Mouse (Mus musculus) limb, embryonic 14.5 days (tissue): ENCODE measurements at regions not wholly inside any gene's neighbourhood (a gene's known extent, or its start where the extent isn't known, plus 50 kb on each side); places are given as distances from the start of the nearest gene placed in this dataset.

Source experiments
- ATAC-seq: fragments of 200-750 bp; cut with Nextera tagmentation; 2 replicates; pipeline ENCODE4 v1.8.0; 2017; ENCODE audit warnings: low read depth, moderate number of reproducible peaks, moderate TSS enrichment; ENCODE audit not compliant: low FRiP score
- DNase-seq: peaks from one replicate; pipeline ENCODE4 v3.0.0-alpha.2; 2015; ENCODE audit warnings: low spot score
- H3K27ac ChIP-seq: fragments of 300-500 bp; sonication (generic); replicated peaks from 2 replicates; pipeline ENCODE4 v1.5.1; 2014; ENCODE audit warnings: low read depth, mild to moderate bottlenecking, low read length, moderate library complexity, mixed read lengths
- H3K27me3 ChIP-seq: fragments of 300-500 bp; sonication (generic); 2 replicates; pipeline ENCODE4 v1.6.1; 2014; ENCODE audit warnings: low read length, mixed read lengths; ENCODE audit not compliant: control insufficient read depth, insufficient read depth
- H3K36me3 ChIP-seq: fragments of 300-500 bp; sonication (generic); 2 replicates; pipeline ENCODE4 v1.6.1; 2014; ENCODE audit warnings: mild to moderate bottlenecking, low read length, moderate library complexity, mixed read lengths; ENCODE audit not compliant: control insufficient read depth, insufficient read depth
- H3K4me1 ChIP-seq: fragments of 300-500 bp; sonication (generic); 2 replicates; pipeline ENCODE4 v1.6.1; 2014; ENCODE audit warnings: antibody characterized with exemption, low read length, mixed read lengths; ENCODE audit not compliant: control insufficient read depth, insufficient read depth
- H3K4me2 ChIP-seq: fragments of 300-500 bp; sonication (generic); replicated peaks from 2 replicates; pipeline ENCODE4 v1.6.1; 2014; ENCODE audit warnings: low read depth, mild to moderate bottlenecking, low read length, moderate library complexity; ENCODE audit not compliant: severe bottlenecking
- H3K4me3 ChIP-seq: fragments of 300-500 bp; sonication (generic); replicated peaks from 2 replicates; pipeline ENCODE4 v1.5.1; 2014; ENCODE audit warnings: low read length
- H3K9ac ChIP-seq: fragments of 300-500 bp; sonication (generic); 2 replicates; pipeline ENCODE4 v1.6.1; 2014; ENCODE audit warnings: mild to moderate bottlenecking, low read depth, low read length, moderate library complexity; ENCODE audit not compliant: severe bottlenecking
- H3K9me3 ChIP-seq: fragments of 300-500 bp; sonication (generic); 2 replicates; pipeline ENCODE4 v1.6.1; 2016; ENCODE audit warnings: low read length; ENCODE audit not compliant: control insufficient read depth
- POLR2A ChIP-seq: fragments of 200-500 bp; IDR thresholded peaks from 2 replicates; pipeline ENCODE4 v1.8.0; 2012; ENCODE audit warnings: inconsistent platforms, mild to moderate bottlenecking, moderate library complexity, borderline replicate concordance; ENCODE audit not compliant: insufficient read depth, insufficient read length; ENCODE audit errors: extremely low read depth
- WGBS: fragments of 180-500 bp; shearing (Covaris S2); extraction: QIAGEN DNeasy Blood & Tissue Kit; methylation state at CpG from one replicate; pipeline ENCODE4 v1.1.7; 2014; 5-methylcytosine and 5-hydroxymethylcytosine counted together

GRCm38 (mm10) chr6:143618558-143618957 is 451.5 kb downstream of the Etnk1 start:
- H3K27ac ChIP-seq = 0 out of 2 replicates have a peak overlapping the region, but pooled peaks have one; percentile 52

DNA sequence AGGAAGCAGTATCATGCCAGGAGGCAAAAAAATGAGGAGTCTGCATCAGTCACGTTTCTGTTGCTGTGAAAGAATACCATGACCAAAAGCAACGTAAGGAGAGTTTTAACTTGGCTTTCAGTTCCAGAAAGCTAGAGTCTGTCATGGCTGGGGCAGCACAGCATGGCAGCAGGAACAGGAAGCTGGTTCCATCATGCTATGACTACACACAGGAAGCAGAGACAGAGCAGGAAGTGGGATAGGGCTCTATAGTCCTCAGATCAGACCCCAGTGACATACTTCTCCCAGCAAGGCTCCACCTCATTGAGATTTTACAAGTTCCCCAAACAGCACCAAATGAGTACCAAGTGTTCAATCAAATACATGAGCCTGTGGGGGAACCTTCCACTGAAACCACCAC is 453.6 kb downstream of the Etnk1 start:
- no peak for TF ChIP-seq POLR2A
- H3K4me2 ChIP-seq = no peak overlapping the region
- no peak overlapping the region for H3K27ac ChIP-seq
- no peaks in the 10 kb centered on the region for H3K9me3 ChIP-seq
- ATAC-seq (no peak), DNase-seq (no peak)
- H3K9ac ChIP-seq = no peak overlapping the region
- no peak overlapping the region for H3K4me3 ChIP-seq
- no peaks in the 10 kb centered on the region for H3K27me3 ChIP-seq
- H3K36me3 ChIP-seq = no peaks in the 10 kb centered on the region
- peaks cover 13% of the 10 kb centered on the region for H3K4me1 ChIP-seq
- 71% methylated on average over 2 of the region's 2 CpGs for WGBS

More at GRCm38 (mm10) chr6:143618558-143618957, 451.5 kb downstream of the Etnk1 start:
- H3K4me1 ChIP-seq = peaks cover 19% of the 10 kb centered on the region
- ATAC-seq = no peak
- H3K36me3 ChIP-seq = no peaks in the 10 kb centered on the region
- DNase-seq = no peak
- WGBS = 24% methylated on average over 10 of the region's 10 CpGs
- no peaks in the 10 kb centered on the region for H3K27me3 ChIP-seq
- H3K4me3 ChIP-seq = no peak overlapping the region
- H3K9ac ChIP-seq = no peak overlapping the region
- H3K4me2 ChIP-seq = no peak overlapping the region
- TF ChIP-seq POLR2A = no peak
- H3K9me3 ChIP-seq = no peaks in the 10 kb centered on the region

DNA sequence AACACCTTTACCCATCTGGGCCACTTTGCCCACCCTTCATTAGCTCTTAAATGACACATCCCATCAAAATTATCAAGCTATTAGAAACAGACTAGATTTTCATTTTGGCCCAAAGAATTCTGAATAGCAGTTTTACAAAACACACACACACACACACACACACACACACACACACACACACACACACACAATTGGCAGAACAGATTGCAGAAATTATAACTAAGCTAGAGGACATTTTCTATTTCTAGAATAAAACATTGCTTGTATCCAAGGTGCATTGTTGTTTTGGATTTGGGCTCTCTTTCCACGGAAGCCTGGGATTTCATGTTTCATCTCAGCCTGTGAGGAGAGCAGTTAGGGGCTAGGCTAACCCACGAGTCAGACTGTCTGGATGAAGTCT is 455.1 kb downstream of the Etnk1 start:
- ATAC-seq (no peak), DNase-seq (no peak)
- H3K9me3 ChIP-seq = no peaks in the 10 kb centered on the region
- H3K36me3 ChIP-seq = no peaks in the 10 kb centered on the region
- 72% methylated on average over 2 of the region's 2 CpGs for WGBS
- H3K4me1 ChIP-seq = peaks cover 13% of the 10 kb centered on the region
- TF ChIP-seq POLR2A = no peak
- no peak overlapping the region for H3K4me2 ChIP-seq
- no peak overlapping the region for H3K4me3 ChIP-seq
- no peaks in the 10 kb centered on the region for H3K27me3 ChIP-seq
- H3K9ac ChIP-seq = no peak overlapping the region
- H3K27ac ChIP-seq = no peak overlapping the region

DNA sequence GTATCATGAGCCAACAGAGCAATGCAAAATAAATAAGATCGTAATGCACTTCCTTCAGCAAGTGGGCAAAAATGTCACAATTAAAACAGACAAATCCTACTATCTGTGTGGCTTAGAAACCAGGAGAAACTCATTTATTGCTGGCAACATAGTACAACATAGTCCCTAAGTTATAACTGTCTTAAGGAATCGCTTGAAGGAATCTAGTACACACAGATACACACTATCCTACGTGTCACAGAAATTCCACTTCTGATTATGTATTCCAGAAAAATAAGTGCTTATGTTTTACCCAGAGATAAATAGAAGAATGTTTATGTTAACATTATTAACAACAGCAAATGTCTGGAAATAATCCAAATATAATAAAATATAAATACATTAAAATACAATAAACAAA is 457.9 kb downstream of the Etnk1 start:
- DNase-seq = no peak
- H3K4me2 ChIP-seq = no peak overlapping the region
- H3K9ac ChIP-seq = no peak overlapping the region
- H3K27me3 ChIP-seq = no peaks in the 10 kb centered on the region
- H3K27ac ChIP-seq = no peak overlapping the region
- H3K4me3 ChIP-seq = no peak overlapping the region
- no peak for TF ChIP-seq POLR2A
- no peaks in the 10 kb centered on the region for H3K9me3 ChIP-seq
- no peak for ATAC-seq
- no peaks in the 10 kb centered on the region for H3K4me1 ChIP-seq
- WGBS = 93% methylated on average over 3 of the region's 3 CpGs
- no peaks in the 10 kb centered on the region for H3K36me3 ChIP-seq

GRCm38 (mm10) chr6:143631581-143631980 is 464.6 kb downstream of the Etnk1 start:
- H3K36me3 ChIP-seq = no peaks in the 10 kb centered on the region
- ATAC-seq = no peak
- H3K27me3 ChIP-seq = no peaks in the 10 kb centered on the region
- DNase-seq = no peak
- H3K9ac ChIP-seq = no peak overlapping the region
- H3K9me3 ChIP-seq = no peaks in the 10 kb centered on the region
- 40% methylated on average over 7 of the region's 7 CpGs for WGBS
- 0 out of 2 replicates have a peak, but pooled peaks cover 3% of the 10 kb centered on the region for H3K4me1 ChIP-seq
- no peak overlapping the region for H3K27ac ChIP-seq
- no peak overlapping the region for H3K4me2 ChIP-seq
- TF ChIP-seq POLR2A = no peak
- H3K4me3 ChIP-seq = no peak overlapping the region

DNA sequence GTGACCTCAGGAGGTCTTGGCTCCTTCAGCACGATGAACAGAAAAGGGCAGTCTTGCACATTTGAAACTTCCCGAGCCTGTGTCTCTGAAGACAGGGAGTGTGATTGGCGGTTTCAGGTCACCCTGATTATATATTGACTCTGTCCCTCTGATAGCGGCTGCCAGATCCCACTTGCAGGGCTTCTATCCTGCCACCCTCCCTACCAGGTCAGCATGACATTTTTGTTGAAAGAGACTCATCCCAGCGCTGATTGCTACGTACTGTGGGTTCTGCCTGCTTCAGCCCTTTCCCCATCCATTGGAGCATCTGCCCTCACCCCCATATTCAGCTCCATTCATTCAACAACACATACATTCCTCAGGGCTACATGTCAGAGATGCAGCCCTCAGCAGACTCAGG is 466.7 kb downstream of the Etnk1 start:
- no peak overlapping the region for H3K4me3 ChIP-seq

More for the DNA sequence above, 466.7 kb downstream of the Etnk1 start:
- Histone ChIP-seq H3K27ac (no peak overlapping the region), H3K4me2 (no peak overlapping the region), H3K9ac (no peak overlapping the region), H3K36me3 (no peaks in the 10 kb centered on the region), H3K9me3 (no peaks in the 10 kb centered on the region), H3K27me3 (no peaks in the 10 kb centered on the region), H3K4me1 (0 out of 2 replicates have a peak, but pooled peaks cover 3% of the 10 kb centered on the region)
- no peak for ATAC-seq
- 84% methylated on average over 6 of the region's 6 CpGs for WGBS
- TF ChIP-seq POLR2A = no peak
- no peak for DNase-seq
